Mouse (Mus musculus): Measurements from ENCODE around the gene A930033H14Rik.

DNA sequence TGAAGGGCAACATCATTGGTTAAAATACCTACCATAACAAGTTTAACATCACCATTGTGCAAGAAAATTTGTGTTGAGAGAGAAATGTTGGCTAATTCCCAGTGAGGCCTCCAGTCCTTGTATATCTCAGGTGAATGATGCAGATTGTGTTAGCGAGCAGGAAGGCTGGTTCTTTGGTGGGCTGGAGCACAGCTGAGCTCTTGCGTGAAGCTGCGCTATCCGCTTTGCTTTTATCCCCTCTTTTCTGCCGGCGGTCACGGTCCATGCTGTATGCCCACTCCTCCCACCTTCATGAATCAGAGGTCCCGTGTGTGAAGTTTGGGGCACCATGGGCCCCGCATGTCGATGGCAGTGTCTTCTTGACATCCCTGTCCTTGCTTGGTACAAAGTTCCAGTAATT is 2.9 kb downstream of the A930033H14Rik start:
- no peak for TF ChIP-seq CTCF (IDR thresholded peaks at IDR 0.05)
- no peak for TF ChIP-seq EP300 (IDR thresholded peaks at IDR 0.05)
